Mouse (Mus musculus) lung, embryonic 16.5 days (tissue): Measurements from ENCODE around the gene Fam189a2. TPM values are rescaled to one million over a fixed set of nuclear protein-coding genes. Genes with fewer than 3 reads are reported as not detected.
A peak's percentile ranks its signal among the peaks of the same experiment; 100 is the strongest.

Experiments used
- ATAC-seq: fragments of 200-750 bp; cut with Nextera tagmentation; 2 replicates; pipeline ENCODE4 v1.8.0; 2017; ENCODE audit warnings: low read depth, mild to moderate bottlenecking, moderate library complexity
- H3K27ac ChIP-seq: fragments of 300-500 bp; sonication (generic); 2 replicates; pipeline ENCODE4 v1.5.1; 2014; ENCODE audit warnings: mild to moderate bottlenecking, control low read depth, low read length
- H3K27me3 ChIP-seq: fragments of 300-500 bp; sonication (generic); 2 replicates; pipeline ENCODE4 v1.6.1; 2014; ENCODE audit warnings: low read depth, low read length, mixed read lengths; ENCODE audit not compliant: control insufficient read depth, insufficient read depth
- H3K36me3 ChIP-seq: fragments of 300-500 bp; sonication (generic); 2 replicates; pipeline ENCODE4 v1.6.1; 2014; ENCODE audit warnings: low read length; ENCODE audit not compliant: control insufficient read depth, insufficient read depth
- H3K4me1 ChIP-seq: fragments of 300-500 bp; sonication (generic); replicated peaks from 2 replicates; pipeline ENCODE4 v1.6.1; 2014; ENCODE audit warnings: low read length, mixed read lengths; ENCODE audit not compliant: control insufficient read depth, insufficient read depth
- H3K4me2 ChIP-seq: fragments of 300-500 bp; sonication (generic); 2 replicates; pipeline ENCODE4 v1.6.1; 2014; ENCODE audit warnings: low read depth, low read length, control low read depth
- H3K4me3 ChIP-seq: fragments of 300-500 bp; sonication (generic); 2 replicates; pipeline ENCODE4 v1.5.1; 2014; ENCODE audit warnings: mild to moderate bottlenecking, low read length, control low read depth
- H3K9ac ChIP-seq: fragments of 300-500 bp; sonication (generic); 2 replicates; pipeline ENCODE4 v1.6.1; 2014; ENCODE audit warnings: low read length, control low read depth
- H3K9me3 ChIP-seq: fragments of 300-500 bp; sonication (generic); 2 replicates; pipeline ENCODE4 v1.6.1; 2016; ENCODE audit warnings: low read length; ENCODE audit not compliant: control insufficient read depth
- WGBS: fragments of 180-500 bp; shearing (Covaris S2); extraction: QIAGEN DNeasy Blood & Tissue Kit; methylation state at CpG from one replicate; pipeline ENCODE4 v1.1.7; 2014; 5-methylcytosine and 5-hydroxymethylcytosine counted together
- polyA plus RNA-seq: library from polyadenylated mRNA; unstranded; fragments of >200 nt; fragmentation: Nextera tagmentation; extraction: Ambion mirVana; gene quantifications from 2 replicates; pipeline ENCODE4 v1.2.1, GENCODE M21; 2015

Fam189a2 gene
- polyA plus RNA-seq, 1 experiment from 2014 or later, result 1.6 TPM

GRCm38 (mm10) chr19:24032654-24033236 is 1.9 kb upstream of the Fam189a2 start:
- H3K9ac ChIP-seq, result no peak overlapping the region
- H3K27me3 ChIP-seq, result peaks cover 20% of the 10 kb centered on the region
- H3K4me1 ChIP-seq, result peaks cover 5% of the 10 kb centered on the region; the same call in 1 of the 2 replicates
- WGBS, result 57% methylated on average over 5 of the region's 5 CpGs
- ATAC-seq, result no peak
- no peak overlapping the region for H3K27ac ChIP-seq
- no peaks in the 10 kb centered on the region for H3K36me3 ChIP-seq
- H3K4me2 ChIP-seq, result no peak overlapping the region
- H3K4me3 ChIP-seq, result no peak overlapping the region
- 0 out of 2 replicates have a peak, but pooled peaks cover 2% of the 10 kb centered on the region for H3K9me3 ChIP-seq

GRCm38 (mm10) chr19:24030511-24030870 is 328 bp downstream of the Fam189a2 start:
- H3K4me3 ChIP-seq, result peak overlapping the region; percentile 77
- peak; percentile 78 for ATAC-seq
- 0 out of 2 replicates have a peak overlapping the region, but pooled peaks have one; percentile 50 for H3K27ac ChIP-seq
- H3K36me3 ChIP-seq, result no peaks in the 10 kb centered on the region
- H3K9me3 ChIP-seq, result no peaks in the 10 kb centered on the region
- H3K4me2 ChIP-seq, result peak overlapping the region; percentile 95
- H3K4me1 ChIP-seq, result peaks cover 5% of the 10 kb centered on the region; the same call in 1 of the 2 replicates
- 0% methylated on average over 23 of the region's 49 CpGs for WGBS
- peaks cover 20% of the 10 kb centered on the region for H3K27me3 ChIP-seq
- peak overlapping the region; percentile 77 for H3K9ac ChIP-seq

GRCm38 (mm10) chr19:24029616-24030510 is 956 bp downstream of the Fam189a2 start:
- WGBS, result 14% methylated on average over 20 of the region's 20 CpGs
- Histone ChIP-seq H3K9me3 (no peaks in the 10 kb centered on the region), H3K27me3 (peaks cover 20% of the 10 kb centered on the region), H3K36me3 (no peaks in the 10 kb centered on the region), H3K9ac (peak overlapping the region; percentile 77), H3K4me3 (peak overlapping the region; percentile 77), H3K4me1 (peaks cover 5% of the 10 kb centered on the region; the same call in 1 of the 2 replicates), H3K4me2 (peak overlapping the region; percentile 95), H3K27ac (0 out of 2 replicates have a peak overlapping the region, but pooled peaks have one; percentile 50)
- ATAC-seq, result no peak; the same call in 1 of the 2 replicates

GRCm38 (mm10) chr19:24025876-24026275 is 4.9 kb downstream of the Fam189a2 start:
- 74% methylated on average over 5 of the region's 5 CpGs for WGBS
- no peak overlapping the region for H3K4me3 ChIP-seq
- no peaks in the 10 kb centered on the region for H3K9me3 ChIP-seq
- ATAC-seq, result no peak
- H3K9ac ChIP-seq, result no peak overlapping the region
- no peak overlapping the region for H3K4me2 ChIP-seq
- no peak overlapping the region for H3K27ac ChIP-seq
- no peaks in the 10 kb centered on the region; the same call in 1 of the 2 replicates for H3K4me1 ChIP-seq
- H3K36me3 ChIP-seq, result no peaks in the 10 kb centered on the region
- peaks cover 11% of the 10 kb centered on the region for H3K27me3 ChIP-seq

GRCm38 (mm10) chr19:24024667-24025066 is 6.2 kb downstream of the Fam189a2 start:
- no peak overlapping the region for H3K4me2 ChIP-seq
- whole genome bisulfite sequencing, result 68% methylated on average over 1 of the region's 1 CpGs
- no peak for ATAC-seq
- peaks cover 4% of the 10 kb centered on the region for H3K27me3 ChIP-seq
- no peak overlapping the region for H3K4me3 ChIP-seq
- H3K4me1 ChIP-seq, result no peaks in the 10 kb centered on the region; the same call in 1 of the 2 replicates
- H3K9me3 ChIP-seq, result no peaks in the 10 kb centered on the region
- no peak overlapping the region for H3K9ac ChIP-seq
- no peak overlapping the region for H3K27ac ChIP-seq
- H3K36me3 ChIP-seq, result no peaks in the 10 kb centered on the region

GRCm38 (mm10) chr19:24024131-24024530 is 6.7 kb downstream of the Fam189a2 start:
- Histone ChIP-seq H3K27ac (no peak overlapping the region), H3K4me1 (no peaks in the 10 kb centered on the region), H3K4me2 (no peak overlapping the region), H3K4me3 (no peak overlapping the region), H3K36me3 (no peaks in the 10 kb centered on the region), H3K9ac (no peak overlapping the region), H3K27me3 (peaks cover 2% of the 10 kb centered on the region), H3K9me3 (no peaks in the 10 kb centered on the region)
- no peak for ATAC-seq
- WGBS, result 64% methylated on average over 9 of the region's 9 CpGs

GRCm38 (mm10) chr19:24023351-24023750 is 7.5 kb downstream of the Fam189a2 start:
- Histone ChIP-seq H3K9me3 (no peaks in the 10 kb centered on the region), H3K4me1 (no peaks in the 10 kb centered on the region), H3K36me3 (no peaks in the 10 kb centered on the region), H3K27me3 (no peaks in the 10 kb centered on the region), H3K4me2 (no peak overlapping the region), H3K9ac (no peak overlapping the region), H3K4me3 (no peak overlapping the region), H3K27ac (no peak overlapping the region)
- 81% methylated on average over 7 of the region's 7 CpGs for WGBS
- ATAC-seq, result no peak

GRCm38 (mm10) chr19:24022771-24023170 is 8.0 kb downstream of the Fam189a2 start:
- H3K4me3 ChIP-seq, result no peak overlapping the region
- no peak overlapping the region for H3K9ac ChIP-seq
- no peaks in the 10 kb centered on the region for H3K9me3 ChIP-seq
- ATAC-seq, result no peak
- H3K4me2 ChIP-seq, result no peak overlapping the region
- H3K4me1 ChIP-seq, result peaks cover 3% of the 10 kb centered on the region; the same call in 1 of the 2 replicates
- H3K36me3 ChIP-seq, result no peaks in the 10 kb centered on the region
- no peaks in the 10 kb centered on the region for H3K27me3 ChIP-seq
- WGBS, result 61% methylated on average over 3 of the region's 3 CpGs
- no peak overlapping the region for H3K27ac ChIP-seq

- peaks cover 8% of the 10 kb centered on the region for H3K4me1 ChIP-seq
Observed at GRCm38 (mm10) chr19:24022301-24022700, 8.5 kb downstream of the Fam189a2 start.

More at GRCm38 (mm10) chr19:24022301-24022700, 8.5 kb downstream of the Fam189a2 start:
- no peak overlapping the region for H3K4me3 ChIP-seq
- no peak overlapping the region for H3K4me2 ChIP-seq
- 90% methylated on average over 6 of the region's 6 CpGs for WGBS
- no peaks in the 10 kb centered on the region for H3K27me3 ChIP-seq
- no peak for ATAC-seq
- no peak overlapping the region for H3K27ac ChIP-seq
- no peaks in the 10 kb centered on the region for H3K9me3 ChIP-seq
- no peaks in the 10 kb centered on the region for H3K36me3 ChIP-seq
- H3K9ac ChIP-seq, result no peak overlapping the region
